In genomic region chr14:16526120-16526519, GRCm38 (mm10) we compare ENCODE assay signal across 11 mouse cellular contexts.
DNase-seq lines count a peak whose midpoint lies in the region; ATAC-seq and TF ChIP-seq lines count a peak whose summit lies in the region.
"Had no signal": no experiment of that assay in that cellular context is flagged by ENCODE, and none has a peak within 500 bp of the region (broad histone marks: within the 10 kb centered on the region; RNA-seq: fewer than 3 reads in every experiment).

No protein-coding gene starts in this region.

- ATAC-seq in liver, postnatal 0 days: no peak
- no peak for ATAC-seq in liver, embryonic 12.5 days
- ATAC-seq in activated CD4-positive, CD25-positive, alpha-beta regulatory T cell, adult 4 months: no peak
- ATAC-seq: forebrain, postnatal 0 days had no signal

- DNase-seq in liver, postnatal 0 days: peak; percentile 18
- peak; percentile 72 for DNase-seq in adrenal gland, postnatal 10 days
- peak; percentile 43 to 44 for DNase-seq in heart, postnatal 36 days
- DNase-seq in lung, postnatal 36 days: peak; percentile 78
- no peak for DNase-seq in cerebellum, adult 11 months
- DNase-seq in cerebellum, adult 8-10 months: no peak
- DNase-seq: cerebellum, adult 9-10 months; forebrain, postnatal 0 days; layer of hippocampus, postnatal 36 days had no signal

- H3K9me3 ChIP-seq in liver, postnatal 0 days (ENCODE audit: low read length): no peaks in the 10 kb centered on the region
- H3K9me3 ChIP-seq in liver, embryonic 12.5 days (replicated peaks): no peaks in the 10 kb centered on the region

- no peak overlapping the region for H3K4me2 ChIP-seq in liver, postnatal 0 days (ENCODE audit: low read depth, low read length)
- H3K4me2 ChIP-seq in liver, embryonic 12.5 days: no peak overlapping the region

- no peaks in the 10 kb centered on the region for H3K27me3 ChIP-seq in liver, postnatal 0 days (ENCODE audit: insufficient read depth, low read length)
- no peaks in the 10 kb centered on the region for H3K27me3 ChIP-seq in liver, embryonic 12.5 days (replicated peaks)

- 80% methylated on average over 3 of the region's 3 CpGs for WGBS in liver, postnatal 0 days (ENCODE audit: insufficient replicate concordance)
- WGBS in liver, embryonic 12.5 days (ENCODE audit: insufficient replicate concordance): 68% methylated on average over 3 of the region's 3 CpGs

- intact Hi-C loops in heart, postnatal 36 days (cut with DNase I): loop anchor here (5.0 kb wide), 1 partner anchor 94 kb away; no protein-coding TSS in a partner anchor

- no peak for TF ChIP-seq EP300 in liver, postnatal 0 days (IDR thresholded peaks at IDR 0.05; ENCODE audit: low read depth)

- H3K27ac ChIP-seq in liver, postnatal 0 days (ENCODE audit: low read depth): no peak overlapping the region
- no peak overlapping the region for H3K27ac ChIP-seq in liver, embryonic 12.5 days

- H3K9ac ChIP-seq in liver, postnatal 0 days (replicated peaks): no peak overlapping the region
- no peak overlapping the region for H3K9ac ChIP-seq in liver, embryonic 12.5 days
- H3K9ac ChIP-seq: forebrain, postnatal 0 days had no signal

- no peaks in the 10 kb centered on the region for H3K36me3 ChIP-seq in liver, postnatal 0 days (replicated peaks; ENCODE audit: insufficient read depth, low read length)
- H3K36me3 ChIP-seq in liver, embryonic 12.5 days: no peaks in the 10 kb centered on the region

- no peaks in the 10 kb centered on the region for H3K4me1 ChIP-seq in liver, postnatal 0 days (ENCODE audit: insufficient read depth)
- H3K4me1 ChIP-seq in liver, embryonic 12.5 days: no peaks in the 10 kb centered on the region

- peak; percentile 32 for TF ChIP-seq CTCF in liver, postnatal 0 days (IDR thresholded peaks at IDR 0.05; ENCODE audit: low read depth)

- H3K4me3 ChIP-seq in liver, postnatal 0 days (ENCODE audit: low read depth, low read length): no peak overlapping the region
- H3K4me3 ChIP-seq in liver, embryonic 12.5 days: no peak overlapping the region

Comparison
In these comparisons a context has a peak if more than half of its experiments do, and no peak if none do; other contexts are left out.
1. DNase-seq: peak in liver, postnatal 0 days (single experiment), adrenal gland, postnatal 10 days (single experiment), heart, postnatal 36 days (2 of 2) and lung, postnatal 36 days (single experiment); none in cerebellum, adult 11 months (single experiment) and cerebellum, adult 8-10 months (single experiment).